Mouse (Mus musculus): ENCODE measurements around the gene Gm6890.
"Not testable (repeated sequence)": the region's sequence is repeated elsewhere in the genome, so short reads cannot be mapped to it uniquely, and the experiment has no call there.

The Gm6890 gene

GRCm38 (mm10) chrX:74740627-74741026, at the start of gene Gm6890:
Gene Gm6890 (plus strand): TSS chrX:74740927.
- in situ Hi-C loops (cut with MseI, MboI), result not testable (repeated sequence)

GRCm38 (mm10) chrX:74726195-74726594, 14.5 kb upstream of the Gm6890 start:
- in situ Hi-C loops (cut with MseI, MboI), result not testable (repeated sequence)

DNA sequence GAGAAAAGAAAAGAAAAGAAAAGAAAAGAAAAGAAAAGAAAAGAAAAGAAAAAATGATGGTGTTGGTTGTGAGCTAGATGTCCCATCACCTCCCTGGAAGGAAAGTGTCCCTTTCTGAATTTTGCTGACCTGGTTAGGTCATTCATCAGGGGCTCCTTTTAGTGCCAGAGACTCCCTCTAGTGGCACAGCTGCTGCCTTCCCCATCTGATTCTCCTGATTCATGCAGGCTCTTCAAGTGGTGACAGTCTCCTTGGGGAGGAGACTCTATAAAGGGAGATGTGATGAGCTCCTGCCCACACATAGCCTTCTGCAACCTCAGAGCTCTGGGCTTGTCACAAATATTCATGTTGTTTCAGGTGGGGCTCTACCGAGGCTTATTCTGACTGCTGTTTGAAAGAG, 30.0 kb downstream of the Gm6890 start:
- in situ Hi-C loops (cut with MseI, MboI), result loop anchor here in 1 of 2 experiments (25.0 kb wide), 2 partner anchors 158 to 308 kb away; no protein-coding TSS in a partner anchor

All from mouse trophoblast stem cell (cell line).